Mouse (Mus musculus) kidney, adult 2 months (tissue): ENCODE measurements around the gene Nfic.

ENCODE experiments used
- CTCF ChIP-seq: fragments of 200-500 bp; conservative IDR thresholded peaks from 2 replicates; pipeline ENCODE4 v1.5.1; 2011; ENCODE audit warnings: low read depth, mild to moderate bottlenecking, control low read depth, low read length, moderate library complexity, mixed read lengths; ENCODE audit not compliant: insufficient read depth, insufficient read length
- POLR2A ChIP-seq: fragments of 200-500 bp; IDR thresholded peaks from one replicate; pipeline ENCODE4 v1.6.1; 2011; ENCODE audit warnings: low read depth, low read length, control low read depth

- TF ChIP-seq POLR2A: no peak
- TF ChIP-seq CTCF: no peak
These were observed 46.4 kb upstream of the Nfic start for GRCm38 (mm10) chr10:81501863-81502262.
